Mouse (Mus musculus) CD4-positive, CD25-positive, alpha-beta regulatory T cell (primary cell): ENCODE measurements around the gene Cdcp2. TPM values are rescaled to one million over a fixed set of nuclear protein-coding genes. Genes with fewer than 3 reads are reported as not detected.

Experiments
- polyA plus RNA-seq: library from polyadenylated mRNA; unstranded; fragments of 100-300 nt; shearing (Covaris generic); gene quantifications from one replicate; pipeline ENCODE4 v1.2.1, GENCODE M21; 2017

Cdcp2 gene
- not detected for polyA plus RNA-seq

DNA sequence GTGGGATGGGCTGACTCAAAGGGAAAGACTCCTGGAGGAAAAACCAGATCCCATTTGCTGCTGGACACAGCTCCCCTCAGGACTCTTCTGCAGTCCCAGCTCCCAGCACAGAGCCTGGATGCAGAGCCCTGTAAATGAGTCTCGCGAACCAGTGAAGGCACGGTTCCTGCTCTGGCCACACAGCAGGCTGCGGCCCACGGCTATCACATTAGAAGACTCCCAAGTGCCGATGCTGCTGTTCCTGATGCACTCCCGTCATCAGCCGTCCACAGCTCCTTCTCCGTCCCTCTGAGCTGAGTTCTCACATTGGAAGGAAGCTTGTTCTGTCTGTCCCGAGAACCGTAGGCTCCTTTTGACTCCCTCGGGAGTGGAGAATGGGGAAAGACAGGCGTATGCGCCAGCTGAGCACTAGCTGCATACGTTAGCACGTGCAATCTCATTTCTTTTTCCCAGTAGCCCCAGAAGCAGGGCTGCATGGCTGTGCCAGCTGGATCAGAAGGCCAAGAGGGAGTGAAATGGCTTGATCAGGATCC lies at the start of gene Cdcp2:
Gene Cdcp2, plus strand, starts transcription at position 51 of the 533 bp plus-strand sequence.

DNA sequence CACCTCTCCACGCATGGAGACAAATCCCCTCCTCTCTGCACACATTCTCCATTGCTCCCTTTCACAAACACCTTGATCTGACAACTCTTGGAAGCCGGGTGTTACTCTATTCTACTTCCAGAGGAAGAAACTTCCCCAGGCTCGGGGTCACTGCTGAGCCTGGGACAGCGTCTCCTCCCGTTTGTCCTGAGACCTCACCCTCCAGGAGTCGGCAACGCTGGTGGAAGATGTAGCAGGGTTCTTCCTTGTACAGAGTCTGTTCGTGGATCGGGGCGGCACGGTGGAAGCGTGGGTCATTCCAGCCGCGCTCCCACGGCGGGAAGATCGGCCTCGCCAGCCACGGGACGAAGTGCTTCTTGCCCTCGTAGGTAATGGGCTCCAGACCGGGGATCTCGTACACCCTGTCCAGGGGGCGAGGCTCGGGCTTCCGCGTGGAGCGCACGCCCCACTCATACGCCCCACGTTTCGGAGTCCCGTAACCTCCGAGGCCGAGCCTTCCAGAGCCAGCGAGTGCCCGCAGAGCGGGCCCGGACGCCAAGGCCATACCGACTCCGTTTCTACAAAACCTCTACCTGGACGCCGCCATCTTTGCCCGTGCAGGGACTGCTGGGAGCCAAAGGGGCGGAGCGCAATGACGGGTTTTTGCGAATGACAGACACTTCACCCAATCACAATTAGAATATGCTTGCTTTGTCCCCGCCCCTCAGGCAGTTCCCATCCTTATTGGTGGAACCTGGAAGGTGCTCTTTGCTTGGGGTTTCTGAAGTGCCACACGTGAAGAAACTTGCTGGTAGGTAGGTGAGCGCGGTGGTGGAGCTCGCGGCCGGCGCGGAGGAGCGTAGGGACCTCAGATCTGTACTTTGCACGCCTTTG lies 30.2 kb upstream of the Cdcp2 start, which contains the start of the genes Mrpl37 and Cyb5rl:
Gene Mrpl37, minus strand, starts transcription at position 617 of the 873 bp plus-strand sequence.
Gene Cyb5rl, plus strand, starts transcription at position 737 of the 873 bp plus-strand sequence.

Other genes with a start within 250 kb of the Cdcp2 start
- gene Ssbp3, start 186.2 kb upstream of the Cdcp2 start, polyA plus RNA-seq: 104 TPM
- gene Mrpl37, start 30.0 kb upstream of the Cdcp2 start, polyA plus RNA-seq: 68.2 TPM
- gene Cyb5rl, start 29.9 kb upstream of the Cdcp2 start, polyA plus RNA-seq: 9.3 TPM
- 397 TPM for gene Tmem59, start 81.5 kb downstream of the Cdcp2 start, polyA plus RNA-seq
- gene Tceanc2, start 82.2 kb downstream of the Cdcp2 start, polyA plus RNA-seq: 25.6 TPM
- gene Ldlrad1, start 112.3 kb downstream of the Cdcp2 start, polyA plus RNA-seq: 0.28 TPM
- 33.3 TPM for gene Lrrc42, start 156.6 kb downstream of the Cdcp2 start, polyA plus RNA-seq
- 23.1 TPM for gene Hspb11, start 156.7 kb downstream of the Cdcp2 start, polyA plus RNA-seq
- gene Dio1, start 210.3 kb downstream of the Cdcp2 start, polyA plus RNA-seq: not detected
- 97.0 TPM for gene Yipf1, start 217.5 kb downstream of the Cdcp2 start, polyA plus RNA-seq